Mouse (Mus musculus) 3134 (cell line): ENCODE measurements around the gene Mcoln1.

ENCODE experiments used
- DNase-seq: peaks from one replicate; pipeline ENCODE4 v3.0.0-alpha.2; 2011; ENCODE audit warnings: low spot score; ENCODE audit not compliant: insufficient read length; ENCODE audit errors: extremely low read depth

The Mcoln1 gene

GRCm38 (mm10) chr8:3500235-3501090 lies at the start of gene Mcoln1:
Gene Mcoln1, plus strand, starts transcription at chr8:3500457.
- peak; percentile 97 for DNase-seq

- DNase-seq, result no peak
Observed at GRCm38 (mm10) chr8:3450670-3451069, 49.6 kb upstream of the Mcoln1 start.

DNA sequence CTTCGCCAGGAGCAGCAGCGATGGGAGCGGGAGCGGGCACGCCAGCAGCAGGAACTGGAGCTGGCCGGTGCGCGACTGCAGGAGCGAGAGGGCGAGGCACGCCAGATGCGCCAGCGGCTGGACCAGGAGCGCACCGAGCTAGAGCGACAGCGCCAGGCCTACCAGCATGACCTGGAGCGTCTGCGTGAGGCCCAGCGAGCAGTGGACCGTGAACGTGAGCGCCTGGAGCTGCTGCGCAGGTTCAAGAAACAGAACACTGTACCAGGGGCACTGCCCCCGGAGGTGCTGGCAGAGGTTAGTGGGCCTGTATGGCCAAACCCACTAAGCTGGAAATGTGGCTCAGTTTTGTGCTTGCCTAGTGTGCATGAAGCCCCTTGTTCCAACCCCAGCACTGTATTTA lies 48.3 kb upstream of the Mcoln1 start:
- DNase-seq, result no peak

DNA sequence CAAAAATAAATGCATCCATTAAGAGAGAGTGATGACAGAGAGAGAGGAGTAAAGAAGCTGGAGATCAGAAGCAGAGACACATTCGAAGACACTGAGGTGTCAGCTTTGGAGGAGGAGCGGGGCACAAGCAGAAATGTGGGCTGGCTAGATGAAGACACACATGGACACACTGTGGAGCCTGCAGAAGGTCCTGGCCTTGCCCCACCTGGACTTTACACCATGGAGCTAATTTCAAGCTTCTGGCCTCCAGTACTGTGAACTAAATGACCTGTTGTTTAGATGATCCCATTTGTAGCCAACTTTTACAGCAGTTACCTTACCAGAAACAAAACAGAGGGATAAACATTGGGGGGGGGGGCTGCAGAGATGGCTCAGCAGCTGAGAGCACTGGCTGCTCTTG lies 37.0 kb upstream of the Mcoln1 start:
- no peak for DNase-seq

GRCm38 (mm10) chr8:3464309-3464708 lies 35.9 kb upstream of the Mcoln1 start:
- DNase-seq, result no peak

DNA sequence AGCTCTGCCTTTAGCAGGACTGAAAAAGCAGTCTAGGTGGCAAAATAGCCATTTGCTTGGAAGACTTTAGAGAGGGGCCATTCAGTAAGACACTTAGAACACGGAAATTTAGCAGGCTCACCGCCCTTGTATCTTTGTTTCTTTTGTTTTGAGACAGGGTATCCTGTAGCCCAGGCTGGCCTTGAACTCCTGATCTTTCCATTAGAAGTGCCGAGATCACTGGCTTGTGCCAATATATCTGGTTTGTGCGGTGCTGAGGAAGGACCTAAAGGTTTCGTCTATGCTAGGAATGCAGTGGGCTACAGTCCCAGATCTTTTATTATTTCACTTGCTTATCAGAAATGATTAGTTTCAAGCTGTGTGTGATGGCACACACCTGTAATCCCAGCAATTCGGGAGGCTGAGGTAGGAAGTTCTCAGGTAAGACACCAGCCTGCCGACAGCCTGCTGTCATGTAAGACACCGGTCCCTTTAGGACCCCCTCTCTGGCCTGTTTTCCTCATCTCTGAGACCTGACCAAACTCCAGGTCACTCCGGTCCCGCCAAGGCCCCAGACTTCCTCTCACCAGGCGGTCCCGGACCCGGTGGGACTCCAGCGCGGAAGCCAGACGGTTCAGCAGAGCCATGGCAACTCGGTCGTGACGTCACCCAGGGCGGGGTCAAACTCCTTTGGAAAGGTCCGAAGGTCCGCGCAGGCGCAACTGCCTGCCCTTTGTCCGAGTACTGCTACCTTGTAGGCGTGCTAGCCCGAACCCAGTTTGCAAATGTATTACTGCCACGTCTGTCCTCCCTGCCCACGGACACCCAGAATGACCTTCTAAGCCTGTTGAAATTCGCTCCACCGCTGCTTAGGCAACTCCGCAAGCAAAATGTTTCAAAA lies 33.0 kb upstream of the Mcoln1 start, which contains the start of gene Pex11g:
Gene Pex11g, minus strand, starts transcription at position 675 of the 880 bp plus-strand sequence.
- DNase-seq, result peak; percentile 95

- DNase-seq, result no peak
Observed at GRCm38 (mm10) chr8:3467886-3468545, 32.2 kb upstream of the Mcoln1 start.

- DNase-seq, result no peak
Observed at GRCm38 (mm10) chr8:3468838-3469237, 31.4 kb upstream of the Mcoln1 start.

- no peak for DNase-seq
Observed at GRCm38 (mm10) chr8:3470562-3470961, 29.7 kb upstream of the Mcoln1 start, which contains the start of gene Tex45. Gene Tex45, plus strand, starts transcription at chr8:3470862.

DNA sequence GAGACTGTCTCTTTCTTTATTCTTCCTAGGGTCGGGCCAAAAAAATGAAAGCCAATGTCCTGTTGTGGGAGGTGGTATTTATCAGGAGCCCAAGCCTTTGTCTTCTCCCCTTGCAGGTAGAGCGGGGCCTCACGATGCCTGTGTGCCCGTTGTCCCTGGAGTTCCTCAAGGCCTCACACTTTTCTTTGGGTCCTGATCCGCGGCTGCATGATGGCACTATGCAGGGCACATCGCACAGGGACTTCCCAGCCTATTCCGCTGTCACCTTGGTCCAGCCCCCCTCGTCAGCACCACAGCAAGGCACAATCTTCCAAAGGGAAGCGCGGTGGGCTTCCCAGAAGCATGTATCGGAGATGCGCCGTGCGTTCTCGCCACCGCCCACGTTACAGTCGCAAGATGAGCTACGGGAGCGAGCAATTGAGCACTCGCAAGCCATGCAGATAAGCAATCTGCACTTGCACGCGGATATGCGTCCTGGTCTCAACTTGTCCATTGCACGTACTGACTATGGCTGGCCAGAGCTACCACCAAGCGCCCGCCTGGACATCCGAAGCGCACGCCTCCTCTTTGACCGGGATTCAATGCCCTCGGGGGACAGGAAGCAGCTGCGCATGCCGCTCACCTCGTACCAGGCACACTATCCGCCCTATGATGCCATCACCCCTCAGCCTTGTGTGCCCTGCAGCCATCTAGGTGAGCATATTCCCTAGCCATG lies 24.4 kb upstream of the Mcoln1 start:
- DNase-seq, result no peak

DNA sequence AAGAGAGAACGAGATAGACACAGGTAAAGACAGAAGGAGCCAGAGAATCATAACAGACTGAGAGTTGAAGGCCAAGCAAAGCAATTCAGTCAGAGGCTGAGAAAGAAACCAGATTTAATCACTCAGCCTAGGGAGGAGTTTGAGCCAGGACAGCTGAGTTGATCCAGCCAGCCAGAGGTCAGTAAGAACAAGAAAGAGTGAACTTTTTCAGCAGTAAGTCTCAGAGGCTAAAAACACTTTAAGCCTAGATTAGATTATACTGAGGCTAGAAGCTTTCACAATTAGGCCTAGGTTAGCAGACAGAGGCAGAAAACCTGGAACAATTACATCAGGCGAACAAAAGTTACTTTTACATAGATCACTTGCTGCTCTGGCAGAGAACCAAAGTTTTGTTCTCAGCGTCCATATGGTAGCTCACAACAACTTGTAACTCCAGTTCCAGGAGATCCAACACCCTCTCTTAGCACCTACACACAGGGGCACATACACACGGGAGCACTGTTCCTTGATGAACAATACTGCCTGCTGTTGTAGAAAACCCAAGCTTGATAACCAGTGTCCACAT lies 20.0 kb upstream of the Mcoln1 start:
- no peak for DNase-seq

- DNase-seq, result no peak
Observed at GRCm38 (mm10) chr8:3481605-3482004, 18.7 kb upstream of the Mcoln1 start.

GRCm38 (mm10) chr8:3482240-3482740 lies 18.0 kb upstream of the Mcoln1 start:
- no peak for DNase-seq

DNA sequence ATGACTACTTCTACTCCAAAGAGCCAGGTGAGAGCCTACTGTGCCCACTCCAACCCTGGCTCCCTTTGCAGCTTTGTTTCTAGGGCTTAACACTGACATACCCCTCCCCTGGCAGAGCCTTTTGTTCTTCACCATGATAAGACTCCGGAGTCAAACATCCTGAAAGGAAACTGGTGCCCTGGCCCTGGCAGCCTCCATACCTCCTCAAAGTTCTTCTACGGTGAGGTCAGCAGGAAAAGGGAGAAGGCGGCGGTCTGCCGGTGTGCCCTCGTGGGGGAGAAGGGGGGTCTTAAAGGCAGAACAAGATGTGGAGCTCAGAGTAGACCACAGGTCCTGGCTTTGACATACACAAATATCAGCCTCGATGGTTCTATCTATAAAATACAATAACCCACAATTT lies 16.7 kb upstream of the Mcoln1 start:
- no peak for DNase-seq

GRCm38 (mm10) chr8:3485192-3485591 lies 15.1 kb upstream of the Mcoln1 start:
- no peak for DNase-seq

GRCm38 (mm10) chr8:3492901-3493844 lies 7.1 kb upstream of the Mcoln1 start, which contains the start of gene Zfp358:
Gene Zfp358, plus strand, starts transcription at chr8:3493138.
- peak; percentile 69 for DNase-seq

- no peak for DNase-seq
Observed at GRCm38 (mm10) chr8:3493845-3494208, 6.4 kb upstream of the Mcoln1 start.

- DNase-seq, result no peak
Observed at GRCm38 (mm10) chr8:3495578-3496427, 4.5 kb upstream of the Mcoln1 start.
